Mouse (Mus musculus): ENCODE data around the gene Tmed1.

DNA sequence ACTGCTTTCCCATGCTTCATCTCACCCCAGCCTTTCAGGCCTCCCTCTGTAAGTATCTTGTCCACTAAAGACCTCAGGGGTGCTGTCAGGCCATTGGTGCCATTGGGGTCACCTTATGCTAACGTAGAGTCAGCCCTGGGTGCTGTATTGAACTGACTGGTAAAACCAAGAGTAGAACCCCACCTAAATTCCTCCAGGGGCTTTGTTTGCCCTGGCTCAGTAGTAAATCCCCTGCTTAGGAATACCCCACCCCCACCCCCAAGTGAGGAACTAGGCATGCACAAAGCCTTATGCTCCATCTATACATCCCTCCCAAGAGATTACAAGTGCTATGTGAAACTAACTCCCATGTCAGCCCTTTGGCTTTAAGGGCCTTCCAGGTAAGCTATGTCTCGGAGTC lies 47.5 kb upstream of the Tmed1 start:
- no peak for TF ChIP-seq GATA1 (IDR thresholded peaks at IDR 0.05; ENCODE audit: borderline replicate concordance, low read length)
- no peak for TF ChIP-seq FLI1 (IDR thresholded peaks at IDR 0.05; ENCODE audit: low read length)
